Mouse (Mus musculus): Measurements from ENCODE around the gene Foxn3.

Foxn3 gene

GRCm38 (mm10) chr12:99564301-99564910, 1.0 kb upstream of the Foxn3 start:
- in situ Hi-C loops (cut with MboI, MseI), result loop anchor here (10.0 kb wide), 1 partner anchor 540 kb away; no protein-coding TSS in a partner anchor

- in situ Hi-C loops (cut with MboI, MseI), result loop anchor here (10.0 kb wide), 1 partner anchor 542 kb away; no protein-coding TSS in a partner anchor
These were observed 554 bp downstream of the Foxn3 start for GRCm38 (mm10) chr12:99562867-99563189.

- in situ Hi-C loops (cut with MboI, MseI), result loop anchor here (10.0 kb wide), 1 partner anchor 543 kb away; no protein-coding TSS in a partner anchor
These were observed 1.1 kb downstream of the Foxn3 start for GRCm38 (mm10) chr12:99562073-99562866.

- in situ Hi-C loops (cut with MboI, MseI), result loop anchor here (10.0 kb wide), 1 partner anchor 543 kb away; no protein-coding TSS in a partner anchor
These were observed 2.0 kb downstream of the Foxn3 start for GRCm38 (mm10) chr12:99561333-99561766.

- in situ Hi-C loops (cut with MboI, MseI), result loop anchor here (10.0 kb wide), 1 partner anchor 544 kb away; no protein-coding TSS in a partner anchor
These were observed 2.6 kb downstream of the Foxn3 start for GRCm38 (mm10) chr12:99560701-99561332.

GRCm38 (mm10) chr12:99559483-99559882, 3.9 kb downstream of the Foxn3 start:
- in situ Hi-C loops (cut with MboI, MseI), result no loop called here

GRCm38 (mm10) chr12:99558476-99558875, 4.9 kb downstream of the Foxn3 start:
- in situ Hi-C loops (cut with MboI, MseI), result no loop called here

GRCm38 (mm10) chr12:99557498-99557897, 5.9 kb downstream of the Foxn3 start:
- in situ Hi-C loops (cut with MboI, MseI), result no loop called here

GRCm38 (mm10) chr12:99550629-99551028, 12.8 kb downstream of the Foxn3 start:
- in situ Hi-C loops (cut with MboI, MseI), result no loop called here

GRCm38 (mm10) chr12:99549811-99550210, 13.6 kb downstream of the Foxn3 start:
- in situ Hi-C loops (cut with MboI, MseI), result no loop called here

GRCm38 (mm10) chr12:99548419-99548818, 15.0 kb downstream of the Foxn3 start:
- in situ Hi-C loops (cut with MboI, MseI), result no loop called here

- in situ Hi-C loops (cut with MboI, MseI), result no loop called here
These were observed 16.1 kb downstream of the Foxn3 start for GRCm38 (mm10) chr12:99547295-99547694.

- in situ Hi-C loops (cut with MboI, MseI), result no loop called here
These were observed 18.1 kb downstream of the Foxn3 start for GRCm38 (mm10) chr12:99545270-99545770.

- in situ Hi-C loops (cut with MboI, MseI), result no loop called here
These were observed 18.9 kb downstream of the Foxn3 start for GRCm38 (mm10) chr12:99544262-99545128.

- in situ Hi-C loops (cut with MboI, MseI), result no loop called here
These were observed 19.8 kb downstream of the Foxn3 start for GRCm38 (mm10) chr12:99543421-99544195.

- in situ Hi-C loops (cut with MboI, MseI), result no loop called here
These were observed 23.2 kb downstream of the Foxn3 start for GRCm38 (mm10) chr12:99540201-99540600.

- in situ Hi-C loops (cut with MboI, MseI), result no loop called here
These were observed 26.1 kb downstream of the Foxn3 start for GRCm38 (mm10) chr12:99537316-99537715.

GRCm38 (mm10) chr12:99536426-99536825, 27.0 kb downstream of the Foxn3 start:
- in situ Hi-C loops (cut with MboI, MseI), result no loop called here

- in situ Hi-C loops (cut with MboI, MseI), result no loop called here
These were observed 31.0 kb downstream of the Foxn3 start for GRCm38 (mm10) chr12:99532342-99532741.

- in situ Hi-C loops (cut with MboI, MseI), result no loop called here
These were observed 33.5 kb downstream of the Foxn3 start for GRCm38 (mm10) chr12:99529687-99530411.

Data from T-helper 2 cell (primary cell).